Mouse (Mus musculus): Measurements from ENCODE around the gene Diaph2. TPM values are rescaled to one million over a fixed set of nuclear protein-coding genes. Genes with fewer than 3 reads are reported as not detected.
"Not testable (repeated sequence)": the region's sequence is repeated elsewhere in the genome, so short reads cannot be mapped to it uniquely, and the experiment has no call there.

Diaph2 gene
- polyA plus RNA-seq, 1 experiment from 2014 or later = 10.3 TPM

DNA sequence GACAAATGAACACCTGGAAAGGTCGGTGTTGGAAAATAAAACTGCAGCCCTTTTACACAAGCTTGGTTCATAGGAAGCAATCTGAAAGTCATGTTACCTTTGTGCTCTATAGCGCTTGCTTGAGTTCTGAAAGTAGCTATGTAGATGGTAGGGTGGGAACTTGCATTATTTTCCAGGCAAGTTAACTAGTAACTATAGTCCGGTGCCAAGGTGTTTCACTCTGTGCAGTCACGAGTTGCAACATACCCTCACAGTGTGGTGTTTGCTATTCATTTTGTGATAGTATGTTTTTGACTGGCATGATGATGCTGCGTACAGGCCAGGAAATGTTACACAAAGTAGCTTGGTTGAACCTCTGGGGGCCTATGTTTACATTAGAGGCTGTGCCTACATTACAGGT lies 34.5 kb downstream of the Diaph2 start:
- no peaks in the 10 kb centered on the region for H3K9me3 ChIP-seq (ENCODE audit: low read depth, low read length)
- H3K36me3 ChIP-seq (ENCODE audit: insufficient read depth) = no peaks in the 10 kb centered on the region
- H3K27me3 ChIP-seq (ENCODE audit: insufficient read depth, low read length) = no peaks in the 10 kb centered on the region
- H3K4me3 ChIP-seq (ENCODE audit: low read depth, low read length) = no peak overlapping the region
- ATAC-seq (ENCODE audit: insufficient read depth) (no peak), DNase-seq (no peak)
- TF ChIP-seq CTCF (IDR thresholded peaks at IDR 0.05; ENCODE audit: low read depth) = no peak
- no peak overlapping the region for H3K9ac ChIP-seq
- H3K4me2 ChIP-seq = no peak overlapping the region
- no peak overlapping the region for H3K27ac ChIP-seq (ENCODE audit: low read depth)
- 80% methylated on average over 5 of the region's 5 CpGs for WGBS
- H3K4me1 ChIP-seq (ENCODE audit: insufficient read depth) = no peaks in the 10 kb centered on the region

- not testable (repeated sequence) for DNase-seq; H3K4me2 ChIP-seq; H3K4me1 ChIP-seq (ENCODE audit: insufficient read depth); H3K36me3 ChIP-seq (ENCODE audit: insufficient read depth); H3K27ac ChIP-seq (ENCODE audit: low read depth); H3K9ac ChIP-seq; H3K4me3 ChIP-seq (ENCODE audit: low read depth, low read length); H3K9me3 ChIP-seq (ENCODE audit: low read depth, low read length); H3K27me3 ChIP-seq (ENCODE audit: insufficient read depth, low read length); ATAC-seq (ENCODE audit: insufficient read depth)
- WGBS = 88% methylated on average over 2 of the region's 2 CpGs
These were observed 50.4 kb downstream of the Diaph2 start for GRCm38 (mm10) chrX:129799920-129800319.

DNA sequence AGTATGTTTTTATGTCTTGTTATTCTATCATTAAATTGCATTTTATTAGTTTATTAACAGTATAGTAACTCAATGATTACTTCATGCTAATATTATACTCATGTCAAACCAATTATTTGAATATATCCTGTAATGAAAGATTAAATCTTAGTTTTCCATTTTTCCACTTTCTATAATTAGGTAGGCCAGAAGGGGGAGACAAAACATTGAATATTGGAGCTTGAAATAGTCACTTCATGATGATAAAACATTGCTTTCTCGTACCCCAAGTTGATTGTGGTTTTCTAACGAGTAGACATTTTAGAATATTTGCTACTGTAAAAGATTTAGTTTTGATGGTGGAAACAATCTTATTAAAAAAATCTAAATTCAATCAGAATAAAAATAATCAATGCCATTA lies 82.4 kb downstream of the Diaph2 start:
- Histone ChIP-seq H3K4me3 (ENCODE audit: low read depth, low read length) (no peak overlapping the region), H3K36me3 (ENCODE audit: insufficient read depth) (no peaks in the 10 kb centered on the region), H3K9me3 (ENCODE audit: low read depth, low read length) (no peaks in the 10 kb centered on the region), H3K27ac (ENCODE audit: low read depth) (no peak overlapping the region), H3K4me1 (ENCODE audit: insufficient read depth) (no peaks in the 10 kb centered on the region), H3K27me3 (ENCODE audit: insufficient read depth, low read length) (no peaks in the 10 kb centered on the region), H3K9ac (no peak overlapping the region), H3K4me2 (no peak overlapping the region)
- peak; percentile 37 for TF ChIP-seq CTCF (IDR thresholded peaks at IDR 0.05; ENCODE audit: low read depth)
- peak; percentile 33 for DNase-seq
- no peak for ATAC-seq (ENCODE audit: insufficient read depth)
- 34% methylated on average over 2 of the region's 2 CpGs for WGBS

- DNase-seq (no peak), ATAC-seq (ENCODE audit: insufficient read depth) (no peak)
- no peak overlapping the region for H3K9ac ChIP-seq
- H3K9me3 ChIP-seq (ENCODE audit: low read depth, low read length) = no peaks in the 10 kb centered on the region
- no peak for TF ChIP-seq CTCF (IDR thresholded peaks at IDR 0.05; ENCODE audit: low read depth)
- no peak overlapping the region for H3K27ac ChIP-seq (ENCODE audit: low read depth)
- H3K27me3 ChIP-seq (ENCODE audit: insufficient read depth, low read length) = no peaks in the 10 kb centered on the region
- no peak overlapping the region for H3K4me3 ChIP-seq (ENCODE audit: low read depth, low read length)
- H3K36me3 ChIP-seq (ENCODE audit: insufficient read depth) = no peaks in the 10 kb centered on the region
- H3K4me2 ChIP-seq = no peak overlapping the region
- H3K4me1 ChIP-seq (ENCODE audit: insufficient read depth) = no peaks in the 10 kb centered on the region
These were observed 84.3 kb downstream of the Diaph2 start for GRCm38 (mm10) chrX:129833887-129834286.

DNA sequence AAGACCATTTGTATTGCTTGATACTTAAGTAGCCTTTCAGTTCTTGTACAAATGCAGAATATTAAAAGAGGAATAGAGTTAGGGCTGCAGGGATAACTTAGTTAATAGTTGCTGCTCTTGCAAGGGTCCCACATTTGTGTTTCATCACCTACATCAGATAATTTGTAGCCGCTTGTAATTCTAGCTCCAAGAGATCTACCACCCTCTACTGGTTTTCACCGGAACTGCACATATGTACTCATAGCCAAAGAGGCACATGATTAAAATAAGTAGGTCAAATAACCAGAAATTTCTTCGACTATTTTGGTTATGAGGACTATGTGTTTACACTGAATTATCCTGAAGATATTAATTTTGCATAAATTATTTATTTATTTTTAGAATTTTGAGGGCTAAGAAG lies 134.9 kb downstream of the Diaph2 start:
- Histone ChIP-seq H3K9ac (no peak overlapping the region), H3K4me1 (ENCODE audit: insufficient read depth) (no peaks in the 10 kb centered on the region), H3K9me3 (ENCODE audit: low read depth, low read length) (no peaks in the 10 kb centered on the region), H3K4me2 (no peak overlapping the region), H3K27me3 (ENCODE audit: insufficient read depth, low read length) (no peaks in the 10 kb centered on the region), H3K36me3 (ENCODE audit: insufficient read depth) (no peaks in the 10 kb centered on the region), H3K27ac (ENCODE audit: low read depth) (no peak overlapping the region), H3K4me3 (ENCODE audit: low read depth, low read length) (no peak overlapping the region)
- 14% methylated on average over 3 of the region's 3 CpGs for WGBS
- DNase-seq = peak; percentile 72
- TF ChIP-seq CTCF (IDR thresholded peaks at IDR 0.05; ENCODE audit: low read depth) = peak; percentile 54
- no peak for ATAC-seq (ENCODE audit: insufficient read depth)

DNA sequence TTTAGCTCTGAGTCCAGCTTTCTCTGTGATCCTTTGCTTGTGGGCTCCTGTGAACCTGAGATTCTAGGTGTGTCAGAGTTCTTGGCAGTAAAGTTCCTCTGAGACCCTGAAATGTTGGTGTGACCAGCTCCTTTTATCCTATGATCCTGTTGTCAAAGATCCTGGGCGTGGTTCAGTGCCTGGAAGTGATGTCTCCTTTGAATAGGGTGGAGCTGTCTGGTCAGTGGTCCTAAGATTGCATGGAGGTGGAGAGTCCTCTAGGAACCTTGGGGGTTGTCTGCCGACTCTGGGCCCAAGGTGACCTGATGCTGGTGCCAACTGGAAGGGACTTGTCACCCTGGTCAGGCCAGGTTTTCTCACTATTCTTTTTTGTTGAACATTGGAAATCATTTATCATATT lies 176.3 kb downstream of the Diaph2 start:
- Histone ChIP-seq H3K27ac (ENCODE audit: low read depth) (no peak overlapping the region), H3K27me3 (ENCODE audit: insufficient read depth, low read length) (no peaks in the 10 kb centered on the region), H3K9ac (no peak overlapping the region), H3K9me3 (ENCODE audit: low read depth, low read length) (no peaks in the 10 kb centered on the region), H3K4me3 (ENCODE audit: low read depth, low read length) (no peak overlapping the region), H3K36me3 (ENCODE audit: insufficient read depth) (no peaks in the 10 kb centered on the region), H3K4me1 (ENCODE audit: insufficient read depth) (no peaks in the 10 kb centered on the region), H3K4me2 (no peak overlapping the region)
- no peak for TF ChIP-seq CTCF (IDR thresholded peaks at IDR 0.05; ENCODE audit: low read depth)
- ATAC-seq (ENCODE audit: insufficient read depth) (no peak), DNase-seq (no peak)
- 86% methylated on average over 2 of the region's 2 CpGs for WGBS

DNA sequence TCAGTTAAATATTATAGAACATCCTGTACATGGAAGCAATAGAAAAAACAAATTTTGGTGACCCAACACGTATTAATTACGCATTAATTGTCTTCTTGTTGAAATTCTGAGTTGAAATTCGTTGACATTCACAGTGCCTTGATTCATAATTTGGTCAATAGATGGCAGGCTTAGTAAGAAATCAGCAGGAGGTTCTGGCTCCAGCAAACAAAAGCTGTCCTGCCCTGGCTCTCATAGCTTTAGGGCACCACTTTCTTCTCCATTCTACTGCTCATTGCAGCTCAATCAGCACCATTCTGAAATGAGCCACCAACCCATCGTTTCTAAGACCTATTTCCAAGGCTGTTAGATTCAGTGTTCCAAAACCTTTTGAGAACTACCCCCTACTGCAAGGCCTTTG lies 225.3 kb downstream of the Diaph2 start:
- Histone ChIP-seq H3K4me1 (ENCODE audit: insufficient read depth) (no peaks in the 10 kb centered on the region), H3K9me3 (ENCODE audit: low read depth, low read length) (no peaks in the 10 kb centered on the region), H3K27ac (ENCODE audit: low read depth) (no peak overlapping the region), H3K36me3 (ENCODE audit: insufficient read depth) (no peaks in the 10 kb centered on the region), H3K4me2 (no peak overlapping the region), H3K27me3 (ENCODE audit: insufficient read depth, low read length) (no peaks in the 10 kb centered on the region), H3K4me3 (ENCODE audit: low read depth, low read length) (no peak overlapping the region), H3K9ac (no peak overlapping the region)
- ATAC-seq (ENCODE audit: insufficient read depth) (no peak), DNase-seq (peak; percentile 5)
- peak; percentile 1; the same call in 1 of the 2 replicates for TF ChIP-seq CTCF (IDR thresholded peaks at IDR 0.05; ENCODE audit: low read depth)
- 71% methylated on average over 4 of the region's 4 CpGs for WGBS

- Histone ChIP-seq H3K27me3 (ENCODE audit: insufficient read depth, low read length) (no peaks in the 10 kb centered on the region), H3K9ac (no peak overlapping the region), H3K36me3 (ENCODE audit: insufficient read depth) (no peaks in the 10 kb centered on the region), H3K9me3 (ENCODE audit: low read depth, low read length) (no peaks in the 10 kb centered on the region), H3K4me2 (no peak overlapping the region), H3K27ac (ENCODE audit: low read depth) (no peak overlapping the region), H3K4me1 (ENCODE audit: insufficient read depth) (no peaks in the 10 kb centered on the region), H3K4me3 (ENCODE audit: low read depth, low read length) (no peak overlapping the region)
- DNase-seq = no peak
- ATAC-seq (ENCODE audit: insufficient read depth) = no peak
- TF ChIP-seq CTCF (IDR thresholded peaks at IDR 0.05; ENCODE audit: low read depth) = no peak
These were observed 258.7 kb downstream of the Diaph2 start for GRCm38 (mm10) chrX:130008210-130008609.
